Mouse (Mus musculus) kidney, adult 2 months (tissue): ENCODE measurements around the gene Mast3.

Experiments
- CTCF ChIP-seq: fragments of 200-500 bp; conservative IDR thresholded peaks from 2 replicates; pipeline ENCODE4 v1.5.1; 2011; ENCODE audit warnings: low read depth, mild to moderate bottlenecking, control low read depth, low read length, moderate library complexity, mixed read lengths; ENCODE audit not compliant: insufficient read depth, insufficient read length
- POLR2A ChIP-seq: fragments of 200-500 bp; IDR thresholded peaks from one replicate; pipeline ENCODE4 v1.6.1; 2011; ENCODE audit warnings: low read depth, low read length, control low read depth

DNA sequence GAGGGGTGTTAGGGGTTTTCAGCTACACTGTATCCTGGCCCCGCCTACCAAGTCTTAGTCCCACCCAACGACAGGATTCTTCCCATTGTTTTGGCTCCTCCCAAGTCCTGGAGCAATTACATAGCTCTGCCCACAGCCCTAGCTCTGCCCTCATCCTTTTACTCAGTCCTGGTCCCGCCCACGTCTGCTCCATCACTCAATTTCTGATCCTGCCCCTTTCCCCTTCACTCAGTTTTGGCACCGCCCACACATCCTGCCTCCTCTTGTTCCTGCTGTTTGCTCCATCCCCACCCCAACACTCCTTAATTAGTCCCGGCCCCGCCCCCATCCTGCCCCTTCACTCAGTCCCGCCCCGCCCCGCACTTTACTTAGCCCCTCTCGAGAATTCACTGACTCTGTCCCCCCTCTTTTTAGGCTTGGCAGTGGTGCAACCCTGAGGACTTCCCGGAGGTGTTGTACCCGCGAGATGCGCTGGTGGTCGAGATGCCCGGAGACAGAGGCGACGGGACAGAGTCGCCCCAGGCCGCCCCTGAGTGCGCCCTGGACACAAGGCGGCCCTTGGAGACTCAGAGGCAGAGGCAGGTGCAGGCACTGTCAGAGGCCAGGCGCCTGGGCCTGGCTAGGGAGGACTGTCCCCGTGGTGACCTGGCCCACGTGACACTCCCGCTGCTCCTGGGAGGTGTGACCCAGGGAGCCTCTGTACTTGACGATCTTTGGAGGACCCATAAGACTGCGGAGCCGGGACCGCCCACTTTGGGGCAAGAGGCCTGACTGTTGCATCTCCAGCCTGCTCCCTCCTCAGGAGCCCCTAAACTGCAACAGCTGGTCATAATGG, 15.5 kb upstream of the Mast3 start:
- TF ChIP-seq CTCF (no peak), POLR2A (no peak)
